Comparison of ENCODE assay signal across 13 mouse cellular contexts in genomic region chr17:25063872-25064271, GRCm38 (mm10). TPM values are rescaled to one million over a fixed set of nuclear protein-coding genes. Genes with fewer than 3 reads are reported as not detected.
DNase-seq lines count a peak whose midpoint lies in the region; ATAC-seq and TF ChIP-seq lines count a peak whose summit lies in the region.
"Had no signal": no experiment of that assay in that cellular context is flagged by ENCODE, and none has a peak within 500 bp of the region (broad histone marks: within the 10 kb centered on the region; RNA-seq: fewer than 3 reads in every experiment).

No protein-coding gene starts in this region.

- intact Hi-C loops in gastrocnemius, adult 2 months (cut with DNase I) = no loop called here
- intact Hi-C loops in left cerebral cortex, postnatal 4 days (cut with DNase I) = no loop called here
- intact Hi-C loops in left cerebral cortex, postnatal 10 days (cut with DNase I) = no loop called here

- no peak overlapping the region for H3K4me2 ChIP-seq in liver, embryonic 16.5 days (ENCODE audit: low read depth, low read length)
- H3K4me2 ChIP-seq in hindbrain, embryonic 14.5 days (replicated peaks) = no peak overlapping the region
- H3K4me2 ChIP-seq: forebrain, embryonic 12.5 days had no signal

- peak; percentile 31 for DNase-seq in gastrocnemius, adult 2 months
- no peak for DNase-seq in gastrocnemius, postnatal 10 days
- DNase-seq in left cerebral cortex, postnatal 4 days = peak; percentile 56
- DNase-seq in left cerebral cortex, postnatal 10 days (ENCODE audit: extremely low spot score in 1 of 2, low spot score in 2 of 2) = no peak
- no peak for DNase-seq in gastrocnemius, postnatal 25 days
- no peak for DNase-seq in hindbrain, embryonic 14.5 days (ENCODE audit: low spot score)
- DNase-seq: cerebellum, adult 9-10 months had no signal

- ATAC-seq in erythroid progenitor cell, adult 5-6 weeks (replicated peaks; ENCODE audit: low FRiP score, poor library complexity, severe bottlenecking) = peak; percentile 62
- peak; percentile 65 for ATAC-seq in liver, embryonic 16.5 days (ENCODE audit: low read depth)
- no peak for ATAC-seq in hindbrain, embryonic 14.5 days (ENCODE audit: low FRiP score)
- ATAC-seq: Patski had no signal

- H3K4me3 ChIP-seq in gastrocnemius, adult 2 months = peak overlapping the region; percentile 54
- H3K4me3 ChIP-seq in liver, embryonic 16.5 days (ENCODE audit: low read depth, low read length) = no peak overlapping the region
- no peak overlapping the region for H3K4me3 ChIP-seq in hindbrain, embryonic 14.5 days (replicated peaks; ENCODE audit: low read length)
- H3K4me3 ChIP-seq: forebrain, embryonic 12.5 days had no signal

- H3K4me1 ChIP-seq in liver, embryonic 16.5 days (ENCODE audit: control insufficient read depth, low read depth, low read length) = peaks cover 19% of the 10 kb centered on the region
- no peaks in the 10 kb centered on the region for H3K4me1 ChIP-seq in hindbrain, embryonic 14.5 days (replicated peaks; ENCODE audit: control insufficient read depth, insufficient read depth, low read length)
- H3K4me1 ChIP-seq: forebrain, embryonic 12.5 days had no signal

- WGBS in liver, embryonic 16.5 days (ENCODE audit: insufficient replicate concordance) = 37% methylated on average over 12 of the region's 12 CpGs
- 90% methylated on average over 12 of the region's 12 CpGs for WGBS in hindbrain, embryonic 14.5 days

- no peaks in the 10 kb centered on the region for H3K9me3 ChIP-seq in liver, embryonic 16.5 days (replicated peaks; ENCODE audit: control insufficient read depth, low read length)
- H3K9me3 ChIP-seq in hindbrain, embryonic 14.5 days (ENCODE audit: control insufficient read depth, low read length) = no peaks in the 10 kb centered on the region
- H3K9me3 ChIP-seq: forebrain, embryonic 12.5 days had no signal

- no peak overlapping the region for H3K9ac ChIP-seq in liver, embryonic 16.5 days (ENCODE audit: low read depth, low read length)
- H3K9ac ChIP-seq in hindbrain, embryonic 14.5 days = no peak overlapping the region
- H3K9ac ChIP-seq: forebrain, embryonic 12.5 days had no signal

- peak overlapping the region; percentile 89 for H3K27ac ChIP-seq in gastrocnemius, adult 2 months
- no peak overlapping the region for H3K27ac ChIP-seq in liver, embryonic 16.5 days (ENCODE audit: low read length)
- H3K27ac ChIP-seq in hindbrain, embryonic 14.5 days = no peak overlapping the region
- H3K27ac ChIP-seq: forebrain, embryonic 12.5 days had no signal

- no peak for TF ChIP-seq CTCF in gastrocnemius, adult 2 months (IDR thresholded peaks at IDR 0.05)

- no peaks in the 10 kb centered on the region for H3K36me3 ChIP-seq in liver, embryonic 16.5 days (ENCODE audit: control insufficient read depth, insufficient read depth)
- H3K36me3 ChIP-seq in hindbrain, embryonic 14.5 days (replicated peaks; ENCODE audit: control insufficient read depth, insufficient read depth) = peaks cover 34% of the 10 kb centered on the region; the same call in 1 of the 2 replicates

- no peaks in the 10 kb centered on the region for H3K27me3 ChIP-seq in liver, embryonic 16.5 days (ENCODE audit: control insufficient read depth, insufficient read depth, low read depth, low read length)
- no peaks in the 10 kb centered on the region for H3K27me3 ChIP-seq in hindbrain, embryonic 14.5 days (ENCODE audit: control insufficient read depth, insufficient read depth, low read length)
- H3K27me3 ChIP-seq: forebrain, embryonic 12.5 days; Patski had no signal

RNA-seq across cellular contexts. Expression of gene Tmem204, which starts 19.5 kb away (rescaled TPM):
- total RNA-seq in gastrocnemius, adult 2 months (2021) = 10 to 100 TPM in 1 of 2 experiments, 1 to 10 TPM in 1; 8.3 to 21.5 TPM
- total RNA-seq in gastrocnemius, postnatal 10 days (2021) = 10 to 100 TPM; 16.0 to 16.5 TPM
- total RNA-seq in left cerebral cortex, postnatal 4 days (2021) = 1 to 10 TPM; 5.4 to 6.7 TPM
- total RNA-seq in left cerebral cortex, postnatal 10 days (2021) = 1 to 10 TPM; 7.2 to 7.8 TPM
- not detected in 2 replicates for total RNA-seq in erythroid progenitor cell, adult 5-6 weeks (2015; ENCODE audit: low replicate concordance)
- total RNA-seq in erythroid progenitor cell, adult 5-6 weeks (2017; ENCODE audit: low replicate concordance) = not detected in 2 replicates
- polyA plus RNA-seq in liver, embryonic 16.5 days (2015; fragmentation: Nextera tagmentation; extraction: Ambion mirVana) = 6.2 and 7.3 TPM in 2 replicates
- total RNA-seq in gastrocnemius, postnatal 25 days (2021) = 10 to 100 TPM in 1 of 2 experiments, 1 to 10 TPM in 1; 9.4 to 11.0 TPM
- 11.3 and 12.4 TPM in 2 replicates for polyA plus RNA-seq in hindbrain, embryonic 14.5 days (2014; fragmentation: Nextera tagmentation; extraction: Ambion mirVana)

RNA-seq across cellular contexts. Expression of gene Ift140, which starts 48.0 kb away (rescaled TPM):
- 1 to 10 TPM; 2.8 to 2.9 TPM for total RNA-seq in gastrocnemius, adult 2 months (2021)
- 1 to 10 TPM; 6.3 to 7.3 TPM for total RNA-seq in gastrocnemius, postnatal 10 days (2021)
- 10 to 100 TPM; 29.9 to 32.2 TPM for total RNA-seq in left cerebral cortex, postnatal 4 days (2021)
- total RNA-seq in left cerebral cortex, postnatal 10 days (2021) = 10 to 100 TPM; 25.4 to 28.9 TPM
- total RNA-seq in erythroid progenitor cell, adult 5-6 weeks (2015; ENCODE audit: low replicate concordance) = 129 and 130 TPM in 2 replicates
- 239 and 264 TPM in 2 replicates for total RNA-seq in erythroid progenitor cell, adult 5-6 weeks (2017; ENCODE audit: low replicate concordance)
- polyA plus RNA-seq in liver, embryonic 16.5 days (2015; fragmentation: Nextera tagmentation; extraction: Ambion mirVana) = 145 and 146 TPM in 2 replicates
- 1 to 10 TPM; 2.7 to 4.6 TPM for total RNA-seq in gastrocnemius, postnatal 25 days (2021)
- polyA plus RNA-seq in hindbrain, embryonic 14.5 days (2014; fragmentation: Nextera tagmentation; extraction: Ambion mirVana) = 15.9 and 20.9 TPM in 2 replicates

RNA-seq across cellular contexts. Expression of gene Cramp1l, which starts 48.3 kb away (rescaled TPM):
- 1 to 10 TPM; 6.3 to 7.1 TPM for total RNA-seq in gastrocnemius, adult 2 months (2021)
- total RNA-seq in gastrocnemius, postnatal 10 days (2021) = 1 to 10 TPM; 9.1 to 9.9 TPM
- 10 to 100 TPM; 27.7 to 29.0 TPM for total RNA-seq in left cerebral cortex, postnatal 4 days (2021)
- 10 to 100 TPM; 24.0 to 25.0 TPM for total RNA-seq in left cerebral cortex, postnatal 10 days (2021)
- total RNA-seq in erythroid progenitor cell, adult 5-6 weeks (2015; ENCODE audit: low replicate concordance) = 49.9 and 54.4 TPM in 2 replicates
- total RNA-seq in erythroid progenitor cell, adult 5-6 weeks (2017; ENCODE audit: low replicate concordance) = 38.1 and 53.4 TPM in 2 replicates
- 2.7 and 2.9 TPM in 2 replicates for polyA plus RNA-seq in liver, embryonic 16.5 days (2015; fragmentation: Nextera tagmentation; extraction: Ambion mirVana)
- total RNA-seq in gastrocnemius, postnatal 25 days (2021) = 1 to 10 TPM; 6.8 to 6.9 TPM
- 8.0 and 8.1 TPM in 2 replicates for polyA plus RNA-seq in hindbrain, embryonic 14.5 days (2014; fragmentation: Nextera tagmentation; extraction: Ambion mirVana)

RNA-seq across cellular contexts. Expression of gene Telo2, which starts 51.9 kb away (rescaled TPM):
- 10 to 100 TPM in 1 of 2 experiments, 1 to 10 TPM in 1; 4.5 to 11.4 TPM for total RNA-seq in gastrocnemius, adult 2 months (2021)
- 10 to 100 TPM; 13.0 to 16.1 TPM for total RNA-seq in gastrocnemius, postnatal 10 days (2021)
- 10 to 100 TPM; 58.3 to 59.3 TPM for total RNA-seq in left cerebral cortex, postnatal 4 days (2021)
- total RNA-seq in left cerebral cortex, postnatal 10 days (2021) = 10 to 100 TPM; 35.4 to 41.1 TPM
- 3.2 and 5.0 TPM in 2 replicates for total RNA-seq in erythroid progenitor cell, adult 5-6 weeks (2015; ENCODE audit: low replicate concordance)
- total RNA-seq in erythroid progenitor cell, adult 5-6 weeks (2017; ENCODE audit: low replicate concordance) = 10.5 and 42.6 TPM in 2 replicates
- 12.2 TPM in 2 replicates for polyA plus RNA-seq in liver, embryonic 16.5 days (2015; fragmentation: Nextera tagmentation; extraction: Ambion mirVana)
- total RNA-seq in gastrocnemius, postnatal 25 days (2021) = 1 to 10 TPM; 5.8 to 5.9 TPM
- 39.8 and 41.7 TPM in 2 replicates for polyA plus RNA-seq in hindbrain, embryonic 14.5 days (2014; fragmentation: Nextera tagmentation; extraction: Ambion mirVana)

RNA-seq across cellular contexts. Expression of gene Ptx4, which starts 56.7 kb away (rescaled TPM):
- total RNA-seq in gastrocnemius, adult 2 months (2021) = 1 to 10 TPM; 2.2 to 6.1 TPM
- total RNA-seq in gastrocnemius, postnatal 10 days (2021) = 1 to 10 TPM; 7.3 to 8.7 TPM
- total RNA-seq in left cerebral cortex, postnatal 4 days (2021) = under 1 TPM; 0.32 to 0.34 TPM
- total RNA-seq in left cerebral cortex, postnatal 10 days (2021) = 1 to 10 TPM; 2.0 to 2.3 TPM
- not detected in 2 replicates for total RNA-seq in erythroid progenitor cell, adult 5-6 weeks (2015; ENCODE audit: low replicate concordance)
- not detected in 2 replicates for total RNA-seq in erythroid progenitor cell, adult 5-6 weeks (2017; ENCODE audit: low replicate concordance)
- not detected in 2 replicates for polyA plus RNA-seq in liver, embryonic 16.5 days (2015; fragmentation: Nextera tagmentation; extraction: Ambion mirVana)
- 1 to 10 TPM; 4.4 to 6.6 TPM for total RNA-seq in gastrocnemius, postnatal 25 days (2021)
- not detected in 2 replicates for polyA plus RNA-seq in hindbrain, embryonic 14.5 days (2014; fragmentation: Nextera tagmentation; extraction: Ambion mirVana)
- total RNA-seq: adrenal gland, postnatal 36 days had no signal
- polyA plus RNA-seq: lung, adult 2 months had no signal

Comparison
In these comparisons a context has a peak if more than half of its experiments do, and no peak if none do; other contexts are left out.
1. DNase-seq: peak in gastrocnemius, adult 2 months (single experiment) and left cerebral cortex, postnatal 4 days (single experiment); none in gastrocnemius, postnatal 10 days (single experiment), left cerebral cortex, postnatal 10 days (0 of 2), gastrocnemius, postnatal 25 days (single experiment) and hindbrain, embryonic 14.5 days (single experiment).
2. RNA of gene Tmem204, which starts 19.5 kb away (total RNA-seq): 8.3 to 21.5 TPM in gastrocnemius, adult 2 months, 16.0 to 16.5 TPM in gastrocnemius, postnatal 10 days, 9.4 to 11.0 TPM in gastrocnemius, postnatal 25 days, 7.2 to 7.8 TPM in left cerebral cortex, postnatal 10 days and 5.4 to 6.7 TPM in left cerebral cortex, postnatal 4 days; not detected in erythroid progenitor cell, adult 5-6 weeks; every median in the first group is over 4 times any median in the second.